Mouse (Mus musculus): Measurements from ENCODE around the gene Tenm2.

Tenm2 gene

DNA sequence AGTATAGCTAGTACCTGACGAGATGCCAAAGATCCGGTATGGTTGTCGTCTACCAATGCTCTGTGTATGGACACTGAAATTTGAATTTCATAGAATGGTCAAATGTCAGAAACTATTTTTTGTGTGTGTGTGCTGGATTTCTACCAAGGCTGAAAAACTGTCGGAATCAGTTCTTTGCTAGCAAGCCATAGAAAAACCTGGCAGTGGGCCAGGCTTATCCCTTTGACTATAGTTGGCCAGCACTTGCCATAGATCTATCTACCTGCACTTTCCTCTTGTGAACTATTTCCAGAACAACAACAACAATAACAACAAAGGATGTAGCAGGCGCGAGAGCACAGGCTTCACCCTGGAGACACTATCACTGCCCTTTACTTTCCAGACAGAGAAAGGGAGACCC is 1098.5 kb downstream of the Tenm2 start:
- in situ Hi-C loops (cut with MboI, MseI) = no loop called here

DNA sequence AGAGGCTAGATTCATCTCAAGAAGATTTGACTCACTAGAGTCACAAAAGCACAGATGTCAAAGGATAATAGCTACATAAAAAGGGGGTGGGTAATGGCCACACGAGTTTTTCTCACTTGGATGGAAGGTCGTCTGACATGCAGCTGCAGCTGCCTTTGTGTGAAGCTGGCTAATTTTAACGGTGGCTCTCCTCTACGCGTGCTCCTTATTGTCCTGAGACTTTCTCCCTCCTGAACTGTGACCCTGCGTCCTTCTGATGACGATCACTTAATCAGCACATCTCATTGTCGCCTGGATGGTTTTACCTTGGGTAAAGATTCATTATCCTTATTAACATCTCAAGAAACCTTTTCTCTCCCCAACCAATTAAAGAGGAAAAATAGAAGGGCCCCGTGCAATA is 1101.1 kb downstream of the Tenm2 start:
- in situ Hi-C loops (cut with MboI, MseI) = no loop called here

DNA sequence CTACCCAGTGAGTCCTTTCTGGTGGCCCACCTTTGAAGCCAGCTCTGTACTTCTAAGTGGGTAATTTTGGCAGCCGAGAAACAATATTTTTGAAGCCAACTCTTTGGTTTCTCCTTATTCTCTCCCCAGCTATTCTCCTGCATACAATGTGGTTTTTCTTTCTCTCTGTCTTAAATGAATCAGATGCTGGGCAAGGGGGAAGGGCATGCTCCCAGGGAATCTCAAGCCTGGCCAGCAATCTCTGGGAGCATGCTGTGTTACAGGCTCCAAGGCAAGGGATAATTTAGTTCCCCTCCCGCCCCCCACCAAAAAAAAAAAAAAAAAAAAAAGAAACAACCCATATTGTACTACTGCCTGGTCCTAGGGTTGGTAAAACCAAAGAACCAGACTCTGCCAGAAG is 1112.5 kb downstream of the Tenm2 start:
- in situ Hi-C loops (cut with MboI, MseI) = no loop called here

DNA sequence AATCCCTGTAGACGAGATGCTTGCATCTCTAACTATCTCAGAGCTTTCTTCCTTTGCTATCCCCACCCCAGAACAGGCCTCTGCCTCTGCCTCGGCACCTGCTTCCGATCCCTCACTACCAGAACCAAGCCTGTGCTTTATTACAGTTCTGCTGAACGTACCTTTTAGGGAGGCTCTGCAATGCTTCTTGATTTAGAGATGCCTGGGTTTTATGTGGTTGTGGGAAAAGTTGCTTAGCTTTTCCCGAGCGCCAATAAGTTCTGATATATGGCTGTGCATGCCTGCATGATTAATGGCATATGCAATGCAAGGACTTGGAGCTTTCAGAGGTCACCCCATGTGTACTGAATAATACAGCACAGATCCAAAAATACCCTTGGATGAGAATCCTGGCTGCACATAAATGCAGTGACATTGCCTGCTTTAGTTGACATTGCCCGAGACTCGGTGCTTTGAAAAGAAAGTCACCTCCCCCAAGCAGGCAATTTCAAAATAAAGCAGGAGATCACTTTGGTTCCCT is 1114.3 kb downstream of the Tenm2 start:
- in situ Hi-C loops (cut with MboI, MseI) = no loop called here

DNA sequence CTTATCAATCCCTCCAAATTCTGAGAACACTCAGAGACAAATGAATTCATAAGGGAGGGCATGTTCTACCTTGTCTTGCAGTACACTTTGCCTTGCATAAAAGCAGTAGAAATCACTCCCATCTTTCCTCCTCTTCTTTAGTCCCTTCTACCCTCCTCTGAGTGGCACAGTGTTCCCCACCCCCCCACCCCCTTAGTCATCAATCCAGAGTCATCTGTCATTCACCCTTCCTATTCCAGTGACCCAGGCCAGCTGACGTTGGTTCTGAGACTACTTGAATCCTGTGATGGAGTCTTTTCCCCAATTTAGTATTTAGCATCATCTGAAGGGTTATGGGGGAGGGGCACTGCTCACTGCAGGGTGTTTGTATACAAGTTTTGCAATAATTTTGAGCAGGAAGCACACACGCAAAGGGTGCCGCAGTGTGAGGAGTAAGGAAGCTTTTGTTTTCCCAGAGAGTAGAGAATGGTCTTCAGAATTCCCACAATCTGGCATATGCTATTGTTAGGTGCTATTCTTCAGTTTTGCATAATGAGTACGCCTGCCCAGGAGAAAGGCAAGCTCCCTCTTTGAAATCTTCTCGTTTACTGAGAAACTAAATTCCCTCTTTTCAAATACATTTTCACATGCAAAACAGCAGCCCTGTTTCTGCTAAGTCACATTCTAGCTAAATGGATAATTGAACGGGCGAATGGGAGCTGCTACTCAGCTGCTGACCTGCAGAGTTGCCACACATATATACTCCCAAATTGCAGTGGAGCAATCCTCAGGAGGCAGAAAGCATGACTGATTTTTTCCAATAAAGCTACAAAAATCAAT is 1115.0 kb downstream of the Tenm2 start:
- in situ Hi-C loops (cut with MboI, MseI) = no loop called here

DNA sequence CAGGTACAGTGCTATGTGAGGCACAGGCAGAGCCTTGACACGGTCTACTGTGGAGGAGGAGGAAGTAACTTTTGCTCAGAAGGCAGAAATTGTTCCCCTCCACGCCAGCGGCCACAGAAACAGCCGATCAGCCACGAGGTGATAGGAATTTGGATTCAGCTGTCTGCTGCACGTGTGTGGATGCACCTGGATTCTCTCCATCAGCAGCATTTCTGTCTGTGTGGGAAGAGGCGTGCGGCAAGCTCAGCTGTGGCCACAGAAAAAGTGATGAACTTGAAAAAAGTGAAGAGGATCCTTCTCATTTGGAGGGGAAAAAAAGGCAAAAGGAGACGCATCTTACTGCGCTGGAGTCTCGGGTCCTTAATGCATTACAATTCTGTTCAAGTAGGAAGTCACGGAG is 1122.4 kb downstream of the Tenm2 start:
- in situ Hi-C loops (cut with MboI, MseI) = loop anchor here (10.0 kb wide), 1 partner anchor 831 kb away; no protein-coding TSS in a partner anchor

DNA sequence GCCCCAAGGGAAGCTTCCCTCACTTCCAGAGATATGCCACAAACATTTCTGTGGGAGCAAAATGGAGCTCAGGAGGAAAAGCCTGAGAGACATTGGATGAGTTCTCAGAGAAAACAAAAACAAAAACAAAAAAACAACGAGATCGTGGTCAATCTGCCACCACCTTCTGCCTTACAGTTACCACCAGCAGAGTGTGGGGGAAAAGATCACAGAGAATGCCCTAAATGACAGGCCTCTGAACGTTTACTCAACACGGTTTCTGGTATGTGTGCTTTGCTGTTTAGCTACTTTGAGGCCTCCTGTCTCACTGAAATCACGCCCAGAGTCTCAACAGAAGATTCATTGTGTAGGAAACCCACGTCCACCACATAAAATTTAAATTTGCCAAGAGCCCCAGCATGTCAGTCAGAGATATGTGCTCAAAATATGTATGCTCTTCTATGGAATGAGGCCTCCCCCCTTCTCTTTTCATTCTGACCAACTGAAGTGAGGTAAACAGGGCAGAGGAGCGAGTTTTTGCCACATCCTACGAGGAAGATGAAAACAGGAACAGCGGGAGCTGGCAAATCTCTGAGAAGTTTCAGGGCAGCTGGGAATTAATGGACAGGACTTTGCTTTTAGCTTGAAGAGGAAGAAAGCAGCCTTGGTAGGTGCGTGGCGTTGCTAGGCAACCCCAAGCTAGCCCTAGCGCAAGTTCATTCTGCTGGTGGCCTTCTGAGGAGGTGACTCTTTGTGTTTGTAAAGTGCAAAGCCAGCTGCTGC is 1126.6 kb downstream of the Tenm2 start:
- in situ Hi-C loops (cut with MboI, MseI) = no loop called here

DNA sequence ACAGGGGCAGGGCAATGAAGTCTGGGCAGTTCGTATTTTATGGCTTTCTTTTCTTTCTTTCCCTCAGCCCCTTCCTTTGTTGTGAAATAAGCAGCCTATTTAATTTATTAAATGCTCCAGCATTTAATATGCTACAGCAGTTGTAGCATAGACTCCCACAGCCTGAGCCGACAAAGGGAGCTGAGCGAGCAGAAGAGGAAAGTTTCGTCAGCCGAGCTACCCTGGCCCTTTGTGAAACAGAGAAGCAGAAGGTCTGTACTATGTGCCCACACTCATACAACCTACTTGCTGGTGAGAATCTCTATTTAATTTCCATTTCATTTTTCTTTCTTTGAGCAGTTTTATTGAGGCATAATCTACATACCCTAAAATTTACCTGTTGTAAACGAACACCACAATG is 1127.9 kb downstream of the Tenm2 start:
- in situ Hi-C loops (cut with MboI, MseI) = no loop called here

DNA sequence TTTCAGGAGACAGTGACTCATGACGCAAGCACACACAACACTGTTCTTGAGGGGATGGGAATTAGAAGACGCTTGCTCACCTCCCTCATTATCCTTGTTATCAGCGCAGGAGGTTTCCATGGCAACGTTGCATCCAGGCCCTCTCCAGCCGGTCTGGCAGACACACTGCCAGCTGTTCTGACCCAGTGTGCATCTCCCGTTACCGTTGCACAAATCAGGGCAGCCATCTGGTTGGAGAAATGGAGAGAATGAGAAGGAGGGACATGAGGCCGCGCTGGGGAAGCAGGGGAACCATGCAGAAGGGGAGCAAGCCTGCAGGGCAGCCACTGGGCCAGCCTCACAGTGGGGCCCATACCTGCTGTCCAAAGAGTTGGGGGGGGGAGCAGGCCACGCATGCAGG is 1129.1 kb downstream of the Tenm2 start:
- in situ Hi-C loops (cut with MboI, MseI) = no loop called here

DNA sequence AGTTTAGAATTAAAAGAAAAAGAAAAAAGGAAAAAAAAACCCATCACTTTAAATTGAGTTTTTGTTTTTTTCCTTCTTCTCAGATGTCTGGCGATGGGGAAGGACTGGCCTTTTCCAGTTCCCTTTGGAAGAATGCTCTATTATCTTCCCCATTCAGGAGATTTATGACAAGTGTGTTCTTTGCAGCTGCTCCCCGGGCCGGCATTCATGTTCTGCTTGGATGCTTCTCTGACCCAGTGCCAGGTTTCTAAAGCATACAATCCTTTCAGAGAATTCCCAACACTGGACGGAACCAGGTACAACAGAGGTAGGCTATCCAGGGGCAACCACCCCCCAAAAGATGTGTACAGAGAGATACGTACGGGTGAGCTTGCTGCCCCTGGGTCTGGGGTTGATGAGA is 1132.2 kb downstream of the Tenm2 start:
- in situ Hi-C loops (cut with MboI, MseI) = no loop called here

DNA sequence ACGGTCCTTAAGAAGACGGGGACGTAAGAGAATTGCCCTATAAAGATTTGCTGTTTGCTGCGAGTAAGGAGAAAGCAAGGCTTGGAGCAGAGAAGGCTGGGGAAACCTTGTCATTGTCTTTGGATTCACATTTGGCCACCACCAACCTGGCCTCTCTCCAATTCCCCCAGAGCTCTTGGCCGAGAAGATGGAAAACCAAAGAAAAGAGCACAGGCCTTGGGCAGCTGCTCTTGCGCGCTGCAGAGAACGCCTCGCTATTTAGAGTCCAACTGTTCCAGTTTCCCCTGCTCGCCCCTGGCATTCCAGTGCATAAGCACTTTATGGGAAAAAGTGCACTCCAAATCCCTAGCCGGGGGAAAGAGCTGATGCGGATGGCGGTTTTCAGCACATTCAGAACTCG is 1139.5 kb downstream of the Tenm2 start:
- in situ Hi-C loops (cut with MboI, MseI) = no loop called here

DNA sequence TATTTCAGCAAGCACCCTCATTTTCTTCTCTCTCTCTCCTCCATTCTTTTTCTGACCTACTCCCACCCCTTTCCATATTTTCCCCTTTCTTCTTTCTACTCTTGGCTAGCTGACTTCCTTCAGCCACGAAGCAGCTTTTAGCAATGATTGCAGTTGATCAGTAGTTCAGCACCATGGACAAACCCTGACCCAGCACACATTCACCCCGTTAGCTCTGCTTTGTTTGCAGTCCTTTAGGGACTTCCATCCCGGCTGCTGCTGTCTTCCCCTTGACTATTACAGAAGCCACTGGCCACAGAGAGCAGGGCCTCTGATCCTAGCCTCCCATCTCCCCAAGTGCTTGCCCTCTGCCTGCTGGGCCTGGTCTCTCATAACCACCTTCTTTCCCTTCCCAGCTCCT is 1145.6 kb downstream of the Tenm2 start:
- in situ Hi-C loops (cut with MboI, MseI) = no loop called here

DNA sequence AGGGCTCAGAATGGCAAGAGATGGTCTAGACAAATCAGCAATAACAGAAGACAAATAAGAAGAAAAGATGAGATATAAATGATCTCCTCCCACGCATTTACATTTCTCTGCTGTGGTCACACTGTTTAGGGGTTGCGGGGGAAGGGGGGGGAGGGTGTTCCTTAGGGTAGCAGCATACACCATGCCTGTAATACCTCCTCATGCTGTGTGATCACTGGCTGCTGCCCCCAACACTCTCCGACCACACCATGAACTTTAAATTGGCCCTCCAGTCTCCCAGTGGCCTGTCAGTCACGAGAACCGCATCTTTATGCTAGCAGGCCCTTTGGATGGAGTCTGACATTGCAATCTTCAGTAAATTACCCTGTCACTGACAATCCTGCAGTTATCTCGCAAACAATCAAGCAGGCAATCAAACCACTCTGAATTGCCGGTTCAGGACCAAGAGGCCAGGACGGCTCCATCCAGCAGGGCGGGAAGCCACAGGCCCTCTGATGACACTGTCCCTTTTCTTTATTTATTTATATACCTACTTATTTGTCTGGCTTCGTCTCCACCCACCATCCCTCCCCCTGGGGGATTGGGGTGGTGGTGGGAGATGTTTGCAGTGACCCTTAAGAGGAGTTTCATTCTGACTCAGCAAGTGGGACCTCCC is 1154.2 kb downstream of the Tenm2 start:
- in situ Hi-C loops (cut with MboI, MseI) = no loop called here

DNA sequence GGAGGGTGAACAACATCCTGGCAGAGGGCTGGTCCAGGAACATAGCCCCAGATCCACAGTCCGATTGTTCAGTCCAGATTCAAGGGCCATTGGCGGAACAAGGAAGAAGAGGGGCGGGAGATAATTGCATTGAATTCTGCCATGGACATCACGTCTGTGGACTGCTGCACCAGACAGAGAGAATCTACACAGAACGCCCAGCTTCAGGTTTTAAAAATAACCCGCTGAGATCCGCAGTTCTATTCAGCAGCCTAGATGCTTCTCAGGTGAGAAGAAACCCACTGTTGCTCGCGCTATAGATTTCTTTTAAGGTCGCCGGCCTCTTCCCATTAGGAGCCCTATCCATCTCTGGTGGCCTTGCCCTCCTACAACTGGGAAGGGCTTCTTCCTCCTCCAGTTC is 1155.0 kb downstream of the Tenm2 start:
- in situ Hi-C loops (cut with MboI, MseI) = no loop called here

DNA sequence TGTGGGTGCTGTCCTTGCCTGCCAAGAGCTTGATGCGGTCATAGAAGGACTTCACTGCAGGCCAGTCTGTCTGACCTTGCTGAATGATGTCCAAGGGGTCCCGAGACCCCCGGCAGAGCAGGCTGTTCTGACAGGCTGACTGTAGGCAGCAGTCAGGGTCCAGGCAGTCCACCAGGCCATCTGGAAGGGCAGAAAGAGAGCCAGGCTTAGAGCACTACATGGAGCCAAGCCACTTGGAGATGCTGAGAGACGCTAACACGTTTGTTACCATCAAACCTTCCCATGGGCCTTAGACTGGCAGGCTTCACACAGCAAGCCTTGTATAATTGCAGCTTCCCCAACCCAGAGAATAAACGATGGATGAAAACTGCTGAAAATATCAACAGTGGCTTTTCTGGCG is 1157.4 kb downstream of the Tenm2 start:
- in situ Hi-C loops (cut with MboI, MseI) = no loop called here

DNA sequence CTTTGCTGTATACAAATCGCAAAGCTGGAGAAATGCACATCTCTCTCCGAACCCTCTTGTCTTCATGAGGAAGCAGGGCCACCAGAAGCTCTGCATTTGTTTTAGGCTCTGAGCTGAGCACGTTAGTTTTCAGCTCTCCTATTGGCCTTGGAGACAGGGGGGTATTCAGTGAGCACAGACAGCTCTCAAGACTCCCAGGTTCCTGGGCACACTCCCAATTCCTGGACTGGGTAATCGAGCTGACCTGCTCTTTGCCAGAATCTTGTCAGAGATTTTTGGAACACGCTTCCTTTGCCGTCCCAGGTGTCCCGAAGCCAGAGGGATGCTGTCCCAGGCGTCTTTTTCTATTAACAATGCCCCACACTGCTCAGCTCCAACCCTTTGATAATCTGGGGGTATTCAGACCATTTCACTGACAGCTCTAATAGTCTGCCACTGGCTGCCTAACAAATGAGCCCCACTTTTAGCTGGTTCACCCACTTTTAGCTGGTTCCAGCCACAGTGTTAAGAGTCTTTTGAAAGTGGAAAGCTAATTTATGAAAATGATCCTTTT is 1161.7 kb downstream of the Tenm2 start:
- in situ Hi-C loops (cut with MboI, MseI) = no loop called here

DNA sequence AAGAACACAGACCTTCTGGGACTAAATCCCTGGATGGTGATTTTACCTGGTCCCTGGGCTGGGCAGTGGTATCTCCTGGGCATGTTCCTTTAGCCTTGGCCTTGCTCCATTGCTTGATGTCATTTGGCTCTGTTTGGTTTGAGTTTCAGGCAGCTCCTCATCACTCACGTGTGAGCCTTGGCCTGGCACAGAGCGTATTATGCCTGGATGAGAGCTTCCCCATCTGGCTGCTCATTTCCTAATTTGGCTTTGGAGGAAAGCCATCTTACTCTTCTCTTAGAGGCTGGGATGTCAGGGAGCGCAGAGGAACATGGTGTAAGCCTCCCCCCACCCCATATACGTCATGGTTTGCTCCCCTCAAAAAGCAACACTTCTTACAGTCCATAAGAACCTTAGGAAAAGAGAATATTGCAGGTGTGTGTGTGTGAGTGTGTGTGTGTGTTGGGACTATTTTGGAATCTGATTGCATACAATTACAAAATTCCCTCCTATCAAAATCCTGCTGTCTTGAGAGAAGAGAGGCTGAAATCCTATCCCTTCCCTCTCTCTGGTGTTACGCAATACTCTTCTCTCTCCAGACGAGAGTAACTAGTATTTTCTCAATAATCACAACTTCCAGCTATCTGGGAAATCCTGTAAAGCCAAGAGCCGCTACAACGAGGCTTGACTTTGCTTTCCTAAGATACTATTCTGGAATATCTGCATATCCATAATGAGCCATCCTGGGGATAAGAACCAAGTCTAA is 1162.5 kb downstream of the Tenm2 start:
- in situ Hi-C loops (cut with MboI, MseI) = no loop called here

DNA sequence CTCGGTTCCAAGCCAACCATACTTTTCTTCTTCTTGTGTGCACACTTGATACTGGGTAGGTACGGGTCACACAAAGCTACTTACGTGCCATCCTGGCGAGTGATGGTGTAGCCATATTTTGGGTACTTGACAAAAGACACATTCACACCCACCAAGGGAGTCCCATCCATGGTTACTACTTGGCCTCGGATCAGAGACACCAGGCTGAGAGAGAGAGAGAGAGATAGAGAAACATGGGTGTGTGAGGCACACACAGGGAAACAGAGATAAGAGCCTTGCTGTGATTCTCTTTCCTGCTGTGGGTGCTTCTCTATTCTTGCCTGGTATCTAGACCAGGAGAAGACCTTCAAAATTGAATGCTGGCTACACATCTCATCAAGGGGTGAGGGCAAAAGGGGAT is 1163.1 kb downstream of the Tenm2 start:
- in situ Hi-C loops (cut with MboI, MseI) = no loop called here

DNA sequence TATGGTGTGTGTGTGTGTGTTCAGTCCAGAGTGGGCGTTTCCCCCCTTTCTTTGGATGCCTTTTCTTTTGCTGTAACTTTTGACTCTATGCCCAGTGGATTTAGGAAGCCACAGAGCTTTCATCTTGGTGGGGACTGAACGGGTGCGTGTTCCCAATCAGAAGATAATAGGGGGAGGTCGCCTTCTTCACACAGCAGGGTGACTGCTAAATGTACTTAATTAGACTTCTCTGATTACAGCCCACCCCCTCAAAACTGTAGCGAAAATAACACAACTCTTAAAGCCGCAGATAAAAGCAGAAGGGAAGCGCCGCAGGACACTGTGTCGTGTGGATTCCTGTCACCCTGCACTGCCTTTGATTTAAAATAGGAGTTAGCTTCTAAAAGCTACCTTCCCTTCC is 1163.7 kb downstream of the Tenm2 start:
- in situ Hi-C loops (cut with MboI, MseI) = no loop called here

DNA sequence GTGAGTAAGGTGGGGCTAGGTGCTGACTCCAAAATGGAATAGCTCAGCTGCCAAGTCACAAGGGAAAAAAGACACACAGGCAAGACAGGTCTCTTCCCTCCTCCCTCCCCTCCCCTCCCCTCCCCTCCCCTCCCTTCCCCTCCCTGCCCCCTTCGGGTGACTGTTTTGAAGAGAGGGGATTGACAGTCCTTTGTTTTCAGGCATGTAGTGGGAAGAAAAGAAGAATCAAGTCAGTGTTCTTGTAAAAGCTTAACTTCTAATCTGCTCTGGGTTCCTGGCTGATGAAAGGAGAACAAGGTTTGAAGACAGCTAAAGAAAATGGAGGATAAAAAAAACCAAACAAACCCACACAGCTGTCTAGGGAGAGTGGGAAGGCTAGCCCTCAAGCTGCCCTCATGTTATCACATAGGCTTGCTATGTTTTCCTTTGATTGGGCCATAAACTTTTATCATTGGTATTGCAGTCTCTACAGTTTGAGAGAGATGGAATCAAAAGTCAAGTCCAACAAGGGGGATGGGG is 1176.4 kb downstream of the Tenm2 start:
- in situ Hi-C loops (cut with MboI, MseI) = no loop called here

DNA sequence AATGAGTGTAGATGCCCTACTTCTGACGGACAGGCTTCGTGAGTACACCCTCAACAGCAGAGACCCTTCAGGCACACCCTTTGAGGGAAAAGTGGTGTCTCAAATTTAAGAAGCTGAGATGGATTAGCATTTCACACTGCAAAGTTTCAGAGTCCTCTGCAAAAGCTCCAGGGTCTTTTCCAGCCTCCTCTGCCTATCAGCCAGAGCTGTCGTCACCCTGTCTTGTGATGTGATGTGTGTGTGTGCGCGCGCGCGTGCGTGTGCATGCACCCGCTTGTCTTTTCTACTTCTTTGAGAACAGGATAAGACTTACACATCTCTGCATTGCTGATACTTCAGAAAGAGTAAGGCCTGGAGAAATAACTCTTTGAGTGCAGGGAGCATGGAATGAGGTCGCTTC is 1179.2 kb downstream of the Tenm2 start:
- in situ Hi-C loops (cut with MboI, MseI) = no loop called here
